13 mouse cellular contexts compared by ENCODE assay signal in genomic region chr2:150884075-150884778, GRCm38 (mm10). TPM values are rescaled to one million over a fixed set of nuclear protein-coding genes. Genes with fewer than 3 reads are reported as not detected.
DNase-seq lines count a peak whose midpoint lies in the region; ATAC-seq lines count a peak whose summit lies in the region.
"Had no signal": no experiment of that assay in that cellular context is flagged by ENCODE, and none has a peak within 500 bp of the region (broad histone marks: within the 10 kb centered on the region; RNA-seq: fewer than 3 reads in every experiment).

No protein-coding gene starts in this region.

- no peak overlapping the region for H3K9ac ChIP-seq in hindbrain, embryonic 12.5 days
- H3K9ac ChIP-seq in hindbrain, embryonic 14.5 days = no peak overlapping the region
- H3K9ac ChIP-seq in midbrain, embryonic 11.5 days (ENCODE audit: low read length) = no peak overlapping the region
- H3K9ac ChIP-seq in limb, embryonic 12.5 days (replicated peaks) = no peak overlapping the region
- H3K9ac ChIP-seq: stomach, embryonic 15.5 days had no signal

- no peak for DNase-seq in hindbrain, embryonic 14.5 days (ENCODE audit: low spot score)
- DNase-seq in midbrain, embryonic 11.5 days (ENCODE audit: low spot score, missing footprints) = no peak
- no peak for DNase-seq in midbrain, embryonic 10.5 days (ENCODE audit: low spot score)
- DNase-seq in adrenal gland, postnatal 4 days (ENCODE audit: low spot score in 2 of 2) = no peak
- DNase-seq: cerebellum, adult 9-11 months; gastrocnemius, postnatal 14 days; kidney, adult 11 months; thymus, postnatal 4 days had no signal

- no peak overlapping the region for H3K27ac ChIP-seq in hindbrain, embryonic 12.5 days
- H3K27ac ChIP-seq in hindbrain, embryonic 14.5 days = no peak overlapping the region
- H3K27ac ChIP-seq in midbrain, embryonic 11.5 days (ENCODE audit: low read depth, low read length) = no peak overlapping the region
- no peak overlapping the region for H3K27ac ChIP-seq in midbrain, embryonic 10.5 days (replicated peaks)
- H3K27ac ChIP-seq in limb, embryonic 12.5 days = no peak overlapping the region
- H3K27ac ChIP-seq: stomach, embryonic 15.5 days had no signal

- no peaks in the 10 kb centered on the region for H3K4me1 ChIP-seq in hindbrain, embryonic 12.5 days
- no peaks in the 10 kb centered on the region for H3K4me1 ChIP-seq in hindbrain, embryonic 14.5 days (replicated peaks; ENCODE audit: control insufficient read depth, insufficient read depth, low read length)
- H3K4me1 ChIP-seq in midbrain, embryonic 11.5 days (ENCODE audit: control insufficient read depth, insufficient read depth, low read length) = no peaks in the 10 kb centered on the region
- H3K4me1 ChIP-seq in midbrain, embryonic 10.5 days = no peaks in the 10 kb centered on the region
- no peaks in the 10 kb centered on the region for H3K4me1 ChIP-seq in limb, embryonic 12.5 days (replicated peaks)
- H3K4me1 ChIP-seq: stomach, embryonic 15.5 days had no signal

- 93% methylated on average over 8 of the region's 8 CpGs for WGBS in hindbrain, embryonic 12.5 days
- 93% methylated on average over 8 of the region's 8 CpGs for WGBS in hindbrain, embryonic 14.5 days
- 93% methylated on average over 8 of the region's 8 CpGs for WGBS in midbrain, embryonic 11.5 days
- WGBS in midbrain, embryonic 10.5 days = 92% methylated on average over 8 of the region's 8 CpGs
- 87% methylated on average over 8 of the region's 8 CpGs for WGBS in limb, embryonic 12.5 days

- no peaks in the 10 kb centered on the region for H3K9me3 ChIP-seq in hindbrain, embryonic 12.5 days (replicated peaks)
- no peaks in the 10 kb centered on the region for H3K9me3 ChIP-seq in hindbrain, embryonic 14.5 days (ENCODE audit: control insufficient read depth, low read length)
- no peaks in the 10 kb centered on the region for H3K9me3 ChIP-seq in midbrain, embryonic 11.5 days (ENCODE audit: control insufficient read depth, low read length)
- no peaks in the 10 kb centered on the region for H3K9me3 ChIP-seq in midbrain, embryonic 10.5 days (replicated peaks)
- H3K9me3 ChIP-seq in limb, embryonic 12.5 days = no peaks in the 10 kb centered on the region
- H3K9me3 ChIP-seq: stomach, embryonic 15.5 days had no signal

- H3K4me3 ChIP-seq in hindbrain, embryonic 12.5 days = no peak overlapping the region
- no peak overlapping the region for H3K4me3 ChIP-seq in hindbrain, embryonic 14.5 days (replicated peaks; ENCODE audit: low read length)
- H3K4me3 ChIP-seq in midbrain, embryonic 11.5 days (ENCODE audit: low read depth, low read length) = no peak overlapping the region
- H3K4me3 ChIP-seq in midbrain, embryonic 10.5 days = no peak overlapping the region
- no peak overlapping the region for H3K4me3 ChIP-seq in limb, embryonic 12.5 days (replicated peaks)
- H3K4me3 ChIP-seq: stomach, embryonic 15.5 days had no signal

- H3K27me3 ChIP-seq in hindbrain, embryonic 12.5 days = no peaks in the 10 kb centered on the region
- no peaks in the 10 kb centered on the region for H3K27me3 ChIP-seq in hindbrain, embryonic 14.5 days (ENCODE audit: control insufficient read depth, insufficient read depth, low read length)
- H3K27me3 ChIP-seq in midbrain, embryonic 11.5 days (ENCODE audit: control insufficient read depth, insufficient read depth, low read length) = no peaks in the 10 kb centered on the region
- H3K27me3 ChIP-seq in midbrain, embryonic 10.5 days (ENCODE audit: low read depth, poor library complexity, severe bottlenecking) = no peaks in the 10 kb centered on the region
- H3K27me3 ChIP-seq in limb, embryonic 12.5 days = no peaks in the 10 kb centered on the region
- H3K27me3 ChIP-seq: stomach, embryonic 15.5 days had no signal

- ATAC-seq in hindbrain, embryonic 12.5 days (ENCODE audit: low FRiP score) = 0 out of 2 replicates have a peak, but pooled peaks have one; percentile 16
- ATAC-seq in hindbrain, embryonic 14.5 days (ENCODE audit: low FRiP score) = no peak
- ATAC-seq in midbrain, embryonic 11.5 days (ENCODE audit: low FRiP score) = peak; percentile 38; the same call in 1 of the 2 replicates
- ATAC-seq in limb, embryonic 12.5 days (ENCODE audit: insufficient number of reproducible peaks, insufficient read depth, low FRiP score, low TSS enrichment, low read depth) = 0 out of 2 replicates have a peak, but pooled peaks have one; percentile 31
- no peak for ATAC-seq in activated CD4-positive, CD25-positive, alpha-beta regulatory T cell, adult 4 months
- ATAC-seq: CD4-positive, CD25-positive, alpha-beta regulatory T cell, adult 4 months had no signal

- H3K4me2 ChIP-seq in hindbrain, embryonic 12.5 days (replicated peaks) = no peak overlapping the region
- no peak overlapping the region for H3K4me2 ChIP-seq in hindbrain, embryonic 14.5 days (replicated peaks)
- no peak overlapping the region for H3K4me2 ChIP-seq in midbrain, embryonic 11.5 days
- no peak overlapping the region for H3K4me2 ChIP-seq in limb, embryonic 12.5 days
- H3K4me2 ChIP-seq: stomach, embryonic 15.5 days had no signal

- H3K36me3 ChIP-seq in hindbrain, embryonic 12.5 days = no peaks in the 10 kb centered on the region
- H3K36me3 ChIP-seq in hindbrain, embryonic 14.5 days (replicated peaks; ENCODE audit: control insufficient read depth, insufficient read depth) = no peaks in the 10 kb centered on the region
- H3K36me3 ChIP-seq in midbrain, embryonic 11.5 days (ENCODE audit: control insufficient read depth, insufficient read depth, low read length) = no peaks in the 10 kb centered on the region
- peaks cover 11% of the 10 kb centered on the region; the same call in 1 of the 2 replicates for H3K36me3 ChIP-seq in midbrain, embryonic 10.5 days
- no peaks in the 10 kb centered on the region for H3K36me3 ChIP-seq in limb, embryonic 12.5 days
- H3K36me3 ChIP-seq: stomach, embryonic 15.5 days had no signal

RNA-seq across cellular contexts. Expression of gene Abhd12, which starts 20.3 kb away (rescaled TPM):
- 70.0 and 74.1 TPM in 2 replicates for polyA plus RNA-seq in hindbrain, embryonic 12.5 days (2016; fragmentation: Nextera tagmentation; extraction: Ambion mirVana)
- 126 and 136 TPM in 2 replicates for polyA plus RNA-seq in hindbrain, embryonic 14.5 days (2014; fragmentation: Nextera tagmentation; extraction: Ambion mirVana)
- polyA plus RNA-seq in midbrain, embryonic 11.5 days (2014; fragmentation: Nextera tagmentation; extraction: Ambion mirVana) = 54.4 and 55.1 TPM in 2 replicates
- 47.0 and 53.0 TPM in 2 replicates for polyA plus RNA-seq in midbrain, embryonic 10.5 days (2016; fragmentation: Nextera tagmentation; extraction: Ambion mirVana)
- polyA plus RNA-seq in limb, embryonic 12.5 days (2016; fragmentation: Nextera tagmentation; extraction: Ambion mirVana) = 61.8 and 62.5 TPM in 2 replicates
- 10 to 100 TPM; 14.7 to 15.9 TPM for polyA plus RNA-seq in activated CD4-positive, CD25-positive, alpha-beta regulatory T cell, adult 4 months (2017; shearing (Covaris generic))
- total RNA-seq in adrenal gland, postnatal 4 days (2021) = 10 to 100 TPM; 52.0 to 52.8 TPM

RNA-seq across cellular contexts. Expression of gene Gins1, which starts 21.0 kb away (rescaled TPM):
- polyA plus RNA-seq in hindbrain, embryonic 12.5 days (2016; fragmentation: Nextera tagmentation; extraction: Ambion mirVana) = 36.5 and 37.5 TPM in 2 replicates
- 16.0 and 17.5 TPM in 2 replicates for polyA plus RNA-seq in hindbrain, embryonic 14.5 days (2014; fragmentation: Nextera tagmentation; extraction: Ambion mirVana)
- 73.8 and 82.1 TPM in 2 replicates for polyA plus RNA-seq in midbrain, embryonic 11.5 days (2014; fragmentation: Nextera tagmentation; extraction: Ambion mirVana)
- polyA plus RNA-seq in midbrain, embryonic 10.5 days (2016; fragmentation: Nextera tagmentation; extraction: Ambion mirVana) = 78.8 and 81.0 TPM in 2 replicates
- 73.3 and 74.6 TPM in 2 replicates for polyA plus RNA-seq in limb, embryonic 12.5 days (2016; fragmentation: Nextera tagmentation; extraction: Ambion mirVana)
- polyA plus RNA-seq in activated CD4-positive, CD25-positive, alpha-beta regulatory T cell, adult 4 months (2017; shearing (Covaris generic)) = 1 to 10 TPM; 8.0 to 9.6 TPM
- total RNA-seq in adrenal gland, postnatal 4 days (2021) = 10 to 100 TPM; 12.6 to 12.9 TPM

Comparison
In these comparisons a context has a peak if more than half of its experiments do, and no peak if none do; other contexts are left out.
1. ATAC-seq: peak in hindbrain, embryonic 12.5 days (single experiment), midbrain, embryonic 11.5 days (single experiment) and limb, embryonic 12.5 days (single experiment); none in hindbrain, embryonic 14.5 days (single experiment) and activated CD4-positive, CD25-positive, alpha-beta regulatory T cell, adult 4 months (single experiment).